Mouse (Mus musculus) kidney, embryonic 15.5 days (tissue): ENCODE measurements around the gene Cxcr6. TPM values are rescaled to one million over a fixed set of nuclear protein-coding genes. Genes with fewer than 3 reads are reported as not detected.

ENCODE experiments used
- ATAC-seq: fragments of 200-750 bp; cut with Nextera tagmentation; replicated peaks from 2 replicates; pipeline ENCODE4 v1.8.0; 2017; ENCODE audit warnings: moderate TSS enrichment; ENCODE audit not compliant: low FRiP score
- H3K27ac ChIP-seq: fragments of 300-500 bp; sonication (generic); 2 replicates; pipeline ENCODE4 v1.5.1; 2015; ENCODE audit warnings: mild to moderate bottlenecking, inconsistent platforms
- H3K27me3 ChIP-seq: fragments of 300-500 bp; sonication (generic); 2 replicates; pipeline ENCODE4 v1.6.1; 2015; ENCODE audit warnings: inconsistent platforms
- H3K36me3 ChIP-seq: fragments of 300-500 bp; sonication (generic); 2 replicates; pipeline ENCODE4 v1.6.1; 2015; ENCODE audit warnings: inconsistent platforms
- H3K4me1 ChIP-seq: fragments of 300-500 bp; sonication (generic); 2 replicates; pipeline ENCODE4 v1.6.1; 2015; ENCODE audit warnings: inconsistent platforms
- H3K4me2 ChIP-seq: fragments of 300-500 bp; sonication (generic); 2 replicates; pipeline ENCODE4 v1.6.1; 2015; ENCODE audit warnings: moderate library complexity, mild to moderate bottlenecking, inconsistent platforms
- H3K4me3 ChIP-seq: fragments of 300-500 bp; sonication (generic); replicated peaks from 2 replicates; pipeline ENCODE4 v1.5.1; 2015; ENCODE audit warnings: mild to moderate bottlenecking, inconsistent platforms
- H3K9ac ChIP-seq: fragments of 300-500 bp; sonication (generic); 2 replicates; pipeline ENCODE4 v1.6.1; 2015; ENCODE audit warnings: mild to moderate bottlenecking, inconsistent platforms
- H3K9me3 ChIP-seq: fragments of 300-500 bp; sonication (generic); replicated peaks from 2 replicates; pipeline ENCODE4 v1.6.1; 2016; ENCODE audit warnings: inconsistent platforms
- WGBS: fragments of 180-500 bp; shearing (Covaris S2); methylation state at CpG from one replicate; pipeline ENCODE4 v1.1.7; 2015; ENCODE audit warnings: mixed read lengths; 5-methylcytosine and 5-hydroxymethylcytosine counted together
- polyA plus RNA-seq: library from polyadenylated mRNA; unstranded; fragments of >200 nt; fragmentation: Nextera tagmentation; extraction: Ambion mirVana; gene quantifications from 2 replicates; pipeline ENCODE4 v1.2.1, GENCODE M21; 2015

Gene Cxcr6
- polyA plus RNA-seq, 1 experiment from 2014 or later: 0.29 TPM

- H3K27me3 ChIP-seq: no peaks in the 10 kb centered on the region
- H3K9ac ChIP-seq: no peak overlapping the region
- no peaks in the 10 kb centered on the region for H3K36me3 ChIP-seq
- ATAC-seq: no peak
- H3K4me1 ChIP-seq: peaks cover 3% of the 10 kb centered on the region
- H3K4me2 ChIP-seq: no peak overlapping the region
- no peaks in the 10 kb centered on the region for H3K9me3 ChIP-seq
- no peak overlapping the region for H3K4me3 ChIP-seq
- 72% methylated on average over 2 of the region's 2 CpGs for WGBS
- no peak overlapping the region for H3K27ac ChIP-seq
Measured at GRCm38 (mm10) chr9:123856836-123857235, 50.6 kb downstream of the Cxcr6 start.

Other genes starting within 250 kb of the Cxcr6 start
- 2.2 and 2.7 TPM in 2 replicates for gene Slc6a20b, start 173.9 kb upstream of the Cxcr6 start, polyA plus RNA-seq
- gene Ccr9, start 128.0 kb upstream of the Cxcr6 start, polyA plus RNA-seq: 0.08 and 0.12 TPM in 2 replicates
- gene Slc6a20a, start 127.6 kb upstream of the Cxcr6 start, polyA plus RNA-seq: 0.58 and 0.78 TPM in 2 replicates
- gene Lztfl1, start 88.8 kb upstream of the Cxcr6 start, polyA plus RNA-seq: 47.6 and 56.0 TPM in 2 replicates
- 12.4 and 15.1 TPM in 2 replicates for gene Fyco1, start 45.4 kb downstream of the Cxcr6 start, polyA plus RNA-seq
- not detected in 2 replicates for gene Xcr1, start 55.6 kb downstream of the Cxcr6 start, polyA plus RNA-seq
- gene Ccr1, start 162.2 kb downstream of the Cxcr6 start, polyA plus RNA-seq: 1.9 and 2.7 TPM in 2 replicates
- not detected in 2 replicates for gene Ccr1l1, start 171.9 kb downstream of the Cxcr6 start, polyA plus RNA-seq
- 0.08 and 0.15 TPM in 2 replicates for gene Ccr3, start 215.5 kb downstream of the Cxcr6 start, polyA plus RNA-seq